Mouse (Mus musculus) heart, adult 8-10 months (tissue): ENCODE data around the gene Cdkn2aipnl. TPM values are rescaled to one million over a fixed set of nuclear protein-coding genes. Genes with fewer than 3 reads are reported as not detected.
A peak's percentile ranks its signal among the peaks of the same experiment; 100 is the strongest.

Experiments
- DNase-seq: peaks from one replicate; pipeline ENCODE4 v3.0.0; 2022; ENCODE audit warnings: low spot score
- total RNA-seq, 4 experiments: library from RNA; stranded (reverse); gene quantifications; 2 replicates each; pipeline ENCODE4 v1.2.4; 2022

Gene Cdkn2aipnl
- total RNA-seq, 4 experiments from 2014 or later = 9.1 to 11.6 (median 10.4) TPM

GRCm38 (mm10) chr11:52003772-52004528, 36.5 kb downstream of the Cdkn2aipnl start, which contains the start of gene Cdkl3:
Gene Cdkl3 (plus strand): TSS chr11:52004221.
- peak; percentile 95 for DNase-seq

DNA sequence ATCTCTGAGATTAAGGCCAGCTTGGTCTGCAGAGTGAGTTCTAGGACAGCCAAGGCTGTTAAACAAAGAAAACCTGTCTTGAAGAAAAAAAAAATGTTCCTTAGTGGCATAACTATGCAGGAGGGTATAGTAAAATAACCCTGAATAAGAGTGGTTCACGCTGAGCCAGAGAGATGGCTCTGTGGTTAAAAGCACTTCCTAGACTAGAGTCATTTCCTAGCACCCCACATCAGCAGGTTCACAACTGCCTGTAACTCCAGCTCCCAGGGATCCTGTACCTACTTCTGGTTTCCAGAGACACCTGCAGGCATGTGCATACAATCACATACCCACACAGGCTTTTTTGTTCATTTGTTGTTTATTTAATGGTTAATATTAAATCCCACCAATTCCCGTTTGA, 38.1 kb downstream of the Cdkn2aipnl start:
- no peak for DNase-seq

GRCm38 (mm10) chr11:52011011-52011410, 43.5 kb downstream of the Cdkn2aipnl start:
- DNase-seq = no peak

DNA sequence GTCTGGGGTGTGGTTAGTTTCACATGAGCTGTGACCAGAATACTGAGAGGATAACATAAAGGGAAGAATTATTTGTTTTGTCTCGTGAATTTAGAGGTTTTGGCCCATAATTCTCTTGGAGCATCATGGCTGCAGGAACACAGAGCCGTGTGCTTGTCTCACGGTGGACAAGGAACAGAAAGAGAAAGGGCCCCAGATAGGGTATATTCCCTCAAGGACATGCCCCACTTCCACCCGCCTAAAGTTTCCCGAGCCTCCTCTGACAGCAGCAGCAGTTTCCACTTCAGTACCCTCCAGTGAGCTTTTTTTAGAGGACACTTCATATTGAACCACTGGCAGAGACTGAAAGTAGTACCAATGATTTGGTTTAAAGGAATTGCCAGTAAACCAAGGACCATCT, 44.1 kb downstream of the Cdkn2aipnl start:
- no peak for DNase-seq

- no peak for DNase-seq
Observed at GRCm38 (mm10) chr11:52018217-52018616, 50.8 kb downstream of the Cdkn2aipnl start.

Other genes with a start within 250 kb of the Cdkn2aipnl start
- gene Sec24a, start 204.0 kb upstream of the Cdkn2aipnl start, total RNA-seq = 10 to 100 TPM; 15.0 to 16.9 (median 16.2) TPM
- 100 to 1,000 TPM; 149 to 178 (median 154) TPM for gene Sar1b, start 204.0 kb upstream of the Cdkn2aipnl start, total RNA-seq
- gene Jade2, start 110.0 kb upstream of the Cdkn2aipnl start, total RNA-seq = 10 to 100 TPM in 3 of 4 experiments, 1 to 10 TPM in 1; 9.8 to 14.8 (median 11.8) TPM
- gene Ube2b, start 33.1 kb downstream of the Cdkn2aipnl start, total RNA-seq = 100 to 1,000 TPM; 300 to 368 (median 327) TPM
- gene Cdkl3, start 36.6 kb downstream of the Cdkn2aipnl start, total RNA-seq = 1 to 10 TPM; 3.8 to 5.5 (median 4.4) TPM
- 10 to 100 TPM; 53.3 to 55.1 (median 54.5) TPM for gene Ppp2ca, start 131.0 kb downstream of the Cdkn2aipnl start, total RNA-seq
- gene Olfr1373, start 177.9 kb downstream of the Cdkn2aipnl start, total RNA-seq = not detected
- not detected for gene Olfr1371, start 246.3 kb downstream of the Cdkn2aipnl start, total RNA-seq